Mouse (Mus musculus): ENCODE measurements around the gene Lmo7. TPM values are rescaled to one million over a fixed set of nuclear protein-coding genes. Genes with fewer than 3 reads are reported as not detected.

Gene Lmo7
- polyA plus RNA-seq, 1 experiment = 0.08 TPM

DNA sequence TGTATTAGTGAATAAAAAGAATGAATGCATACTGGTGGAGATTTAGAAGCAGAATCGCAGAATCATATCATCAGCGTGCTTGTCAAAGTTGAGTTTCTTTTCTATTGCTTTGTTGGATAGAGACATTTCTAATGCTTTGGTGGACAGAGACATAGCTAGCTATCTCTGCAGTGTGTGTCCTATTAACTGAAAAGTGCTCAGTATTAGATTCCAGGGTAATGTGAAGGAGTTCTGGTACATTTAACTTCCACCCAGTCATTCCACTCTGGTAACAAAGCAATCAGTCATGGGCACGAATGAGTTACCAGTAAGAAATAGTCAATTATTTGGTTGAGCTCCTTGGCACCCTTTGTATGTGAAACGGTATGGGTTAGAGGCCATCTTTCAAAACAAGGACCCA lies 76.8 kb downstream of the Lmo7 start:
- Histone ChIP-seq H3K36me3 (ENCODE audit: control insufficient read depth) (no peaks in the 10 kb centered on the region), H3K9me3 (ENCODE audit: control insufficient read depth, low read length) (no peaks in the 10 kb centered on the region), H3K4me1 (ENCODE audit: control insufficient read depth) (no peaks in the 10 kb centered on the region), H3K27me3 (ENCODE audit: control insufficient read depth) (no peaks in the 10 kb centered on the region), H3K4me3 (replicated peaks) (no peak overlapping the region)
- TF ChIP-seq GATA1 (IDR thresholded peaks at IDR 0.05; ENCODE audit: low read length) (no peak), TAL1 (IDR thresholded peaks at IDR 0.05; ENCODE audit: low read length) (no peak)

DNA sequence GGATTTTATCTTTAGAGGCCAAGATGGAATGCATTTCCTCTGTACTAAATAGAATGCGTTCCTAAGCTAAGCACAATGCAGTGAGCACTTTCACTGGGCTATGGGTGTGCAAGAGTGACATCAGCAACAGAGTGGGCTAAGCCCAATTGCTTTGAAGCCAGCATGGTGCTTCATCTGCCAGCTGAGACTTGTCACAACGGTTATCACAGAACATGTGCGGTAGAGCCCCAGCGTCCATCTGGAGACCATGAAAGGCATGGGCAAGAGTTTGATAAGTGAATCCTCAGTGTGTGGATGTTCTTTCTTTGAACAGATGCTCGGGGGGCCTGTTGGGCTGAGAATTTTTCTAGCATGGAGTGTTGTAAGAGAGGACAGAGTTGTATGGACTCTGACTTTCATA lies 86.7 kb downstream of the Lmo7 start:
- TF ChIP-seq GATA1 (IDR thresholded peaks at IDR 0.05; ENCODE audit: low read length) (no peak), TAL1 (IDR thresholded peaks at IDR 0.05; ENCODE audit: low read length) (no peak)
- no peaks in the 10 kb centered on the region for H3K4me1 ChIP-seq (ENCODE audit: control insufficient read depth)
- H3K27me3 ChIP-seq (ENCODE audit: control insufficient read depth) = no peaks in the 10 kb centered on the region
- H3K36me3 ChIP-seq (ENCODE audit: control insufficient read depth) = no peaks in the 10 kb centered on the region
- H3K4me3 ChIP-seq (replicated peaks) = no peak overlapping the region
- no peaks in the 10 kb centered on the region for H3K9me3 ChIP-seq (ENCODE audit: control insufficient read depth, low read length)

DNA sequence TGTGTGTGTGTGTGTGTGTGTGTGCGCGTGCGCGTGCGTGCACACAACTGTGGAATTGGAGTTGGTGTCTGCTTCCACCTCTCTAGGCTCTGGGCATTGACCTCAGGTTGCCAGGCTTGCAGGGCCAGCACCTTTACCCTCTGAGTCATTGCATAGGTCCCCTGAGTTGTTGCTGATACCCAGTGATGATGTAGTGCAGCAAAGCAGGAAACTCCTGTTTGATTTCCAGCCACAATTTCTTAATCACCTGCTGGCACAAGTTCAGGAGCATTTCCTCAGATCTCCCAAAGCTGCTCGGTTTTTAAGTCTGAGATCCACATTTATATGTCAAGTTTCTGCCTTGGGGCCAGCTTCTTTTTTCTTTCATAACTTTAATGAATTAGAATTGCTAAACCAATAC lies 92.6 kb downstream of the Lmo7 start:
- Histone ChIP-seq H3K27me3 (ENCODE audit: control insufficient read depth) (no peaks in the 10 kb centered on the region), H3K4me1 (ENCODE audit: control insufficient read depth) (no peaks in the 10 kb centered on the region), H3K4me3 (replicated peaks) (no peak overlapping the region), H3K9me3 (ENCODE audit: control insufficient read depth, low read length) (no peaks in the 10 kb centered on the region), H3K36me3 (ENCODE audit: control insufficient read depth) (no peaks in the 10 kb centered on the region)
- TF ChIP-seq TAL1 (IDR thresholded peaks at IDR 0.05; ENCODE audit: low read length) (no peak), GATA1 (IDR thresholded peaks at IDR 0.05; ENCODE audit: low read length) (no peak)

DNA sequence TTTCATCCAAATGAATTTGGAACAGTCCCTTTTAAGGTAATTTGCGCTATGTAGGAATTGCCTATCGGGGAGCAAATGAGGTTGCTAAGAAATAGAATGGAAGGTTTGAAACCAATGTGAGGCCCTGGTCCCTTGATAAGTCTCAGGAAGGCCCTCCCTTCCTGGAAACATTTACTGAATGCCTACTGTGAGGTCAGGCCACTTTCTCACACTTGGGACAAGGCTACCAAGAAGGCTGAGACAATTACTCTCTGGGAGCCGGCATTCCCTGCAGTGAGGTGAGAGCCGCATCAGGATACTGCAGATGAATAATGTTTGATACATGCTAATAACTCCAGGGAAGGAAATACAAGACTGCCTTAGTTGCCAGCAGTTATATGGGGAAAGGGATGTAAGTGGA lies 93.1 kb downstream of the Lmo7 start:
- Histone ChIP-seq H3K9me3 (ENCODE audit: control insufficient read depth, low read length) (no peaks in the 10 kb centered on the region), H3K4me3 (replicated peaks) (no peak overlapping the region), H3K36me3 (ENCODE audit: control insufficient read depth) (no peaks in the 10 kb centered on the region), H3K4me1 (ENCODE audit: control insufficient read depth) (no peaks in the 10 kb centered on the region), H3K27me3 (ENCODE audit: control insufficient read depth) (no peaks in the 10 kb centered on the region)
- no peak for TF ChIP-seq GATA1 (IDR thresholded peaks at IDR 0.05; ENCODE audit: low read length)
- TF ChIP-seq TAL1 (IDR thresholded peaks at IDR 0.05; ENCODE audit: low read length) = no peak

DNA sequence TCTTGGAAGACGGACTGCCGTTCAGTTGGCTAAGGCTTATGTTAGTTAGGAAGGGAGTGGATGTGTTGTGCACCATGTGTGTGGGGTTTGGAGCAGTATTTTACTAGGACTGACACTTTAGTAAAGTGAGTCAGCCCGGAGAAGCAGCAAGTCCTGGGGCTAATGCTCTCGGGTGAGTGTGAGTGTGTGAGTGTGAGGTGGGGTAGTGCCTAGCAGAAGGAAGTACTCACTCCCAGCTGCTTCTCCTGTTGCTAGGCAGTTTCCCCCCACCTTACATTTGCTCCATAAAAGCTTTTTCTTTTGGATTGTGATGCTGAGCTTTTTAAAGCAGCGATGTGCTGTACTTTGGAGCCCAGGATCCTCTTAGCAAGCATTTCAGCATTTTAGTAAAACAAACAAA lies 99.9 kb downstream of the Lmo7 start:
- TF ChIP-seq GATA1 (IDR thresholded peaks at IDR 0.05; ENCODE audit: low read length) = no peak
- TF ChIP-seq TAL1 (IDR thresholded peaks at IDR 0.05; ENCODE audit: low read length) = no peak
- no peaks in the 10 kb centered on the region for H3K27me3 ChIP-seq (ENCODE audit: control insufficient read depth)
- H3K9me3 ChIP-seq (ENCODE audit: control insufficient read depth, low read length) = no peaks in the 10 kb centered on the region
- no peaks in the 10 kb centered on the region for H3K4me1 ChIP-seq (ENCODE audit: control insufficient read depth)
- no peaks in the 10 kb centered on the region for H3K36me3 ChIP-seq (ENCODE audit: control insufficient read depth)
- no peak overlapping the region for H3K4me3 ChIP-seq (replicated peaks)

DNA sequence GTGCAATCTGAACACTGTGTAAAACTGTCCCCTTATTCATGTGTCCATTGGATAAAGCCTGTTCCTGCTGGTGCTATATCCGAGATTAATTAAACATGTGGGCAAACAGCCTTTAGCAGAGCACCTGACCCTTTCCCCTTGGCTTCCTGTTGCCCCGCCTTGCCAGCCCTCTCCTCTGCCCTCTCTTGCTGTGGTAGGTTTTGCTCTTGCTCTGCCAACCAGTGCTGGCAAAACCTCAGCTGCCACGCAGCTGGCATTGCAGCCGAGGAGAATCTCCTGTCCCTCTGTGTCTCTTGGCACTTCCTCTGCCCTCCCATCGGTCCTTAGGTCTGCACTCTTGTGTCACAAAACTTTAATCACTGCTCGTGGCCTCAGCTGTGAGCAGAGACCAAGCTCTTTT lies 100.4 kb downstream of the Lmo7 start:
- Histone ChIP-seq H3K36me3 (ENCODE audit: control insufficient read depth) (no peaks in the 10 kb centered on the region), H3K4me1 (ENCODE audit: control insufficient read depth) (no peaks in the 10 kb centered on the region), H3K9me3 (ENCODE audit: control insufficient read depth, low read length) (no peaks in the 10 kb centered on the region), H3K4me3 (replicated peaks) (no peak overlapping the region), H3K27me3 (ENCODE audit: control insufficient read depth) (no peaks in the 10 kb centered on the region)
- TF ChIP-seq TAL1 (IDR thresholded peaks at IDR 0.05; ENCODE audit: low read length) = no peak
- no peak for TF ChIP-seq GATA1 (IDR thresholded peaks at IDR 0.05; ENCODE audit: low read length)

DNA sequence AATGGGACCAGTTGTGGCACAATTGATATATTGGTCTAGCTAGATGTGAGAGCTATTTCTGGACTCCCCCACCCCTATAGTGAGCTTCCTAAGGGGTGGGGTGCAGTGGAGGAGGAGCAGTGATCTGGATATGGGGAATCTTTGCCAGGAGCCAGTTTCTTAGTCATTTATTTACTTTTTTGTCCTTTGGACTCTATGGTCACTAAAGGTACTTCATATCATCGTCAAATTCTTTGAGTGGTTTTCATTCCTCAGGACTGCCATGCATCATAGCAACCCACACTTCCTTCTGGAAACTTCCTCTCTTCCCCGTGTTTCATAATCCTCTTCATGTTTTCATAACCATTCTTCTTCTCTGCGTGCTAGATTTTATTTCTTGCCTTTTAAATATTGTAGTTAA lies 104.4 kb downstream of the Lmo7 start:
- H3K27me3 ChIP-seq (ENCODE audit: control insufficient read depth) = no peaks in the 10 kb centered on the region
- TF ChIP-seq GATA1 (IDR thresholded peaks at IDR 0.05; ENCODE audit: low read length) = no peak
- no peak overlapping the region for H3K4me3 ChIP-seq (replicated peaks)

DNA sequence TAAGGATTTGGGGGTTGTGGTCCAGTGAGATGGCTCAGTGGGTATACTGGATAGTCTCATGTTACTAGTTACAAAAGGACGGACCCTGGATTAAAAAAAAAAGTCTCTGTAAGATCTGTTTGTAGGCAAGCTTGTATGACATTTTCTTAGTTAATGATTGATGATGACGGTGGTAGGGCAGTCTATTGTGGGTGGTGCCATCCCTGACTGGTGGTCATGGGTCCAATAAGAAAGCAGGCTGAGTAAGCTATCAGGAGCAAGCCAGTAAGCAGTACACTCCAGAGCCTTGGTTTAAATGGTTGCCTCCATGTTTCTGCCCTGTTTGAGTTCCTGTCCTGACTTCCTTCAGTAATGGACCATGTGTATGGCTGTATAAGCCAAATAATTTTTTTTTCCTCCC lies 106.6 kb downstream of the Lmo7 start:
- Histone ChIP-seq H3K27me3 (ENCODE audit: control insufficient read depth) (no peaks in the 10 kb centered on the region), H3K9me3 (ENCODE audit: control insufficient read depth, low read length) (no peaks in the 10 kb centered on the region), H3K36me3 (ENCODE audit: control insufficient read depth) (no peaks in the 10 kb centered on the region), H3K4me1 (ENCODE audit: control insufficient read depth) (no peaks in the 10 kb centered on the region), H3K4me3 (replicated peaks) (no peak overlapping the region)
- no peak for TF ChIP-seq GATA1 (IDR thresholded peaks at IDR 0.05; ENCODE audit: low read length)
- no peak for TF ChIP-seq TAL1 (IDR thresholded peaks at IDR 0.05; ENCODE audit: low read length)

More for the DNA sequence above, 104.4 kb downstream of the Lmo7 start:
- no peaks in the 10 kb centered on the region for H3K9me3 ChIP-seq (ENCODE audit: control insufficient read depth, low read length)
- H3K4me1 ChIP-seq (ENCODE audit: control insufficient read depth) = no peaks in the 10 kb centered on the region
- no peaks in the 10 kb centered on the region for H3K36me3 ChIP-seq (ENCODE audit: control insufficient read depth)

DNA sequence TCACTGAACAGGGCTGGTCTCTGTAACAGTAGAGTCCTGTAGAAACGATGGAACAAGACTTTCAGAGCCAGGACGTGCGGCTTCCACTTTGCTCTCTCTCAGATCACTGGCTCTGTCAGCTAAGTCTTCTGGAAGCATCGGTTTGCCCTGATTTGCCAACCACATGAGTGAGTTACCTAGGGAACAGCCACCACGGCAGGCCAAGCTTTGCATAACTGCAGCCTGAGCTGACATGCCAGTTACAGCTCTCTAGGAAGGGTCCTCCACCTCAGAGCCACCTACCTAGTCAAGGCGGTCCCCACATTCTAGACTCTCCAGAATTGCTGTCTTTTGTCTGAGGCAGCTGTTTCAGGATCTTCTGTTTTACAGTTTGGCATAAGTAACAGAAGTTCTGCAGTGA lies 107.4 kb downstream of the Lmo7 start:
- H3K36me3 ChIP-seq (ENCODE audit: control insufficient read depth) = no peaks in the 10 kb centered on the region
- TF ChIP-seq TAL1 (IDR thresholded peaks at IDR 0.05; ENCODE audit: low read length) (no peak), GATA1 (IDR thresholded peaks at IDR 0.05; ENCODE audit: low read length) (no peak)

DNA sequence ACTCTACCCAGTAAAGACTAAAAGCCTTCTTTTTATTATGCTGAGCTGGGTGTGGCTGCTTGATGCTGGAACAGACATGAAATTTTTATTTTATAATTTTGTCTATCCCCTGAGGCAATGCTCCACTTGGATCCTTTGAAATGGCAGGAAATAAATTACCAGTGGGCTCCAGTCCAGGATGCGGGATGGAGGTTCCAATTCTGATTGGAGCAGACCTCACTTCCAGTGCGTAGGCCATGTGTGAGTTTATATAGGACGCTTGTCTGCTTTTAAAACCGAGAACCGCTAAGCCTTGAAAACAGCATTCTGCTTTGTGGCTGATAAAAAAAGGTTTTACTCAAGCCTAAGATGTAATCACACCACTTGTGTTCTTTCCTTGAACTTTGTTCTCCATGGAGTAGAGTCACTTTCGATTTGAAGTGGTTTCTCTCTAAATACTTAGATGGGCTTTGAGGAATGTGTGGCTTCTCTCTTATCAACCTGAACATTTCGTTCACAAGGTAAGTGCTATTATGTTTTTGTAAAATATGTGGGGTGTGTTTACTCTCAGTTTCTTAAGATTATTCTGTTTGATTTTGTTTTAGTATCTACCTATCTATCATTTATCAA lies 108.6 kb downstream of the Lmo7 start:
- no peak overlapping the region for H3K4me3 ChIP-seq (replicated peaks)
- TF ChIP-seq TAL1 (IDR thresholded peaks at IDR 0.05; ENCODE audit: low read length) = no peak
- TF ChIP-seq GATA1 (IDR thresholded peaks at IDR 0.05; ENCODE audit: low read length) = no peak

More for the DNA sequence above, 107.4 kb downstream of the Lmo7 start:
- H3K4me3 ChIP-seq (replicated peaks) = no peak overlapping the region
- no peaks in the 10 kb centered on the region for H3K4me1 ChIP-seq (ENCODE audit: control insufficient read depth)
- no peaks in the 10 kb centered on the region for H3K27me3 ChIP-seq (ENCODE audit: control insufficient read depth)
- no peaks in the 10 kb centered on the region for H3K9me3 ChIP-seq (ENCODE audit: control insufficient read depth, low read length)

More for the DNA sequence above, 108.6 kb downstream of the Lmo7 start:
- H3K36me3 ChIP-seq (ENCODE audit: control insufficient read depth) = no peaks in the 10 kb centered on the region
- H3K4me1 ChIP-seq (ENCODE audit: control insufficient read depth) = no peaks in the 10 kb centered on the region
- H3K9me3 ChIP-seq (ENCODE audit: control insufficient read depth, low read length) = no peaks in the 10 kb centered on the region
- no peaks in the 10 kb centered on the region for H3K27me3 ChIP-seq (ENCODE audit: control insufficient read depth)

Measured in erythroblast, embryonic 14.5 days (primary cell).